Mouse (Mus musculus) thymus, adult 2 months (tissue): ENCODE data around the gene Plekhg3. TPM values are rescaled to one million over a fixed set of nuclear protein-coding genes. Genes with fewer than 3 reads are reported as not detected.

ENCODE experiments used
- DNase-seq: peaks from one replicate; pipeline ENCODE4 v3.0.0; 2021
- H3K27ac ChIP-seq: fragments of 200-500 bp; 2 replicates; pipeline ENCODE4 v1.5.1; 2012; ENCODE audit warnings: low read length, control low read depth; ENCODE audit not compliant: control insufficient read depth, insufficient read depth
- H3K27me3 ChIP-seq: fragments of 200-500 bp; 2 replicates; pipeline ENCODE4 v1.6.1; 2012; ENCODE audit warnings: mild to moderate bottlenecking, low read length, moderate library complexity, mixed read lengths; ENCODE audit not compliant: control insufficient read depth, insufficient read depth
- H3K36me3 ChIP-seq: fragments of 200-500 bp; 2 replicates; pipeline ENCODE4 v1.6.1; 2012; ENCODE audit warnings: mild to moderate bottlenecking, low read length, moderate library complexity; ENCODE audit not compliant: control insufficient read depth, insufficient read depth
- H3K4me1 ChIP-seq: fragments of 200-500 bp; replicated peaks from 2 replicates; pipeline ENCODE4 v1.6.1; 2012; ENCODE audit warnings: low read length; ENCODE audit not compliant: control insufficient read depth, insufficient read depth
- H3K4me3 ChIP-seq: fragments of 200-500 bp; 2 replicates; pipeline ENCODE4 v1.5.1; 2012; ENCODE audit warnings: mild to moderate bottlenecking, low read length, control low read depth, moderate library complexity; ENCODE audit not compliant: control insufficient read depth, insufficient read depth
- CTCF ChIP-seq: fragments of 200-500 bp; IDR thresholded peaks from 2 replicates; pipeline ENCODE4 v1.5.1; 2012; ENCODE audit warnings: mild to moderate bottlenecking, control low read depth, low read length, moderate library complexity, borderline replicate concordance; ENCODE audit not compliant: control insufficient read depth, poor library complexity, insufficient read depth; ENCODE audit errors: extremely low read depth
- POLR2A ChIP-seq: fragments of 200-500 bp; IDR thresholded peaks from 2 replicates; pipeline ENCODE4 v1.6.1; 2012; ENCODE audit warnings: mild to moderate bottlenecking, low read length, control low read depth, moderate library complexity; ENCODE audit not compliant: control insufficient read depth, poor library complexity, insufficient read depth; ENCODE audit errors: extremely low read depth
- WGBS: fragments of 180-500 bp; shearing (Covaris S2); methylation state at CpG from one replicate; pipeline ENCODE4 v1.1.7; 2018; 5-methylcytosine and 5-hydroxymethylcytosine counted together
- polyA plus RNA-seq: library from polyadenylated mRNA; depleted of rRNA; stranded (reverse); fragments of >200 nt; gene quantifications from 2 replicates; pipeline ENCODE4 v1.2.3, GENCODE M21; 2012

Plekhg3 gene
- polyA plus RNA-seq, 1 experiment, result 12.0 TPM

GRCm38 (mm10) chr12:76603779-76604178 lies 73.1 kb downstream of the Plekhg3 start:
- no peaks in the 10 kb centered on the region for H3K4me1 ChIP-seq
- TF ChIP-seq POLR2A, result no peak
- TF ChIP-seq CTCF, result no peak
- no peak overlapping the region for H3K4me3 ChIP-seq
- H3K36me3 ChIP-seq, result no peaks in the 10 kb centered on the region
- no peak overlapping the region for H3K27ac ChIP-seq
- WGBS, result 93% methylated on average over 9 of the region's 9 CpGs
- no peak for DNase-seq
- no peaks in the 10 kb centered on the region for H3K27me3 ChIP-seq

GRCm38 (mm10) chr12:76604546-76604945 lies 73.9 kb downstream of the Plekhg3 start:
- Histone ChIP-seq H3K36me3 (no peaks in the 10 kb centered on the region), H3K4me3 (no peak overlapping the region), H3K27ac (no peak overlapping the region), H3K4me1 (no peaks in the 10 kb centered on the region), H3K27me3 (no peaks in the 10 kb centered on the region)
- TF ChIP-seq CTCF (no peak), POLR2A (no peak)
- no peak for DNase-seq
- WGBS, result 97% methylated on average over 4 of the region's 4 CpGs

GRCm38 (mm10) chr12:76605837-76606236 lies 75.1 kb downstream of the Plekhg3 start:
- H3K4me1 ChIP-seq, result no peaks in the 10 kb centered on the region
- H3K27ac ChIP-seq, result no peak overlapping the region
- no peak for TF ChIP-seq CTCF
- no peak for DNase-seq
- H3K27me3 ChIP-seq, result no peaks in the 10 kb centered on the region
- no peaks in the 10 kb centered on the region for H3K36me3 ChIP-seq
- WGBS, result 73% methylated on average over 3 of the region's 3 CpGs
- no peak overlapping the region for H3K4me3 ChIP-seq

- 94% methylated on average over 11 of the region's 11 CpGs for WGBS
- Histone ChIP-seq H3K36me3 (no peaks in the 10 kb centered on the region), H3K27me3 (no peaks in the 10 kb centered on the region), H3K4me1 (no peaks in the 10 kb centered on the region), H3K27ac (no peak overlapping the region), H3K4me3 (no peak overlapping the region)
- DNase-seq, result no peak
- no peak for TF ChIP-seq POLR2A
- no peak for TF ChIP-seq CTCF
Measured at GRCm38 (mm10) chr12:76608241-76608640, 77.5 kb downstream of the Plekhg3 start.

GRCm38 (mm10) chr12:76608997-76609565 lies 78.4 kb downstream of the Plekhg3 start:
- 91% methylated on average over 15 of the region's 15 CpGs for WGBS

GRCm38 (mm10) chr12:76612621-76613020 lies 81.9 kb downstream of the Plekhg3 start:
- Histone ChIP-seq H3K4me3 (no peak overlapping the region), H3K27ac (no peak overlapping the region), H3K36me3 (no peaks in the 10 kb centered on the region), H3K27me3 (no peaks in the 10 kb centered on the region), H3K4me1 (peaks cover 6% of the 10 kb centered on the region; the same call in 1 of the 2 replicates)
- WGBS, result 92% methylated on average over 12 of the region's 12 CpGs
- no peak for DNase-seq
- TF ChIP-seq POLR2A (no peak), CTCF (no peak)

More at GRCm38 (mm10) chr12:76608997-76609565, 78.4 kb downstream of the Plekhg3 start:
- H3K4me3 ChIP-seq, result no peak overlapping the region
- H3K4me1 ChIP-seq, result peaks cover 6% of the 10 kb centered on the region; the same call in 1 of the 2 replicates
- no peak for TF ChIP-seq CTCF
- TF ChIP-seq POLR2A, result no peak
- no peak overlapping the region for H3K27ac ChIP-seq
- no peaks in the 10 kb centered on the region for H3K27me3 ChIP-seq
- DNase-seq, result no peak
- no peaks in the 10 kb centered on the region for H3K36me3 ChIP-seq
